Mouse (Mus musculus): ENCODE data around the gene Ptpa. TPM values are rescaled to one million over a fixed set of nuclear protein-coding genes. Genes with fewer than 3 reads are reported as not detected.
A peak's percentile ranks its signal among the peaks of the same experiment; 100 is the strongest.

Ptpa gene
- polyA plus RNA-seq, 1 experiment: 167 TPM

- Histone ChIP-seq H3K27ac (ENCODE audit: insufficient read depth, low read length) (peak overlapping the region; percentile 36; the same call in 1 of the 2 replicates), H3K4me1 (ENCODE audit: control insufficient read depth, insufficient read depth, low read length) (peaks cover 2% of the 10 kb centered on the region; the same call in 1 of the 2 replicates), H3K4me3 (ENCODE audit: insufficient read depth, low read length) (no peak overlapping the region)
- TF ChIP-seq POLR2A (IDR thresholded peaks at IDR 0.05; ENCODE audit: extremely low read depth, insufficient read depth, low read length) (no peak), CTCF (IDR thresholded peaks at IDR 0.05; ENCODE audit: extremely low read depth, insufficient read depth, low read length) (no peak)
Measured at GRCm38 (mm10) chr2:30384814-30385213, 31.0 kb upstream of the Ptpa start.

GRCm38 (mm10) chr2:30385591-30385990, 30.2 kb upstream of the Ptpa start:
- Histone ChIP-seq H3K4me3 (ENCODE audit: insufficient read depth, low read length) (no peak overlapping the region), H3K4me1 (ENCODE audit: control insufficient read depth, insufficient read depth, low read length) (peaks cover 2% of the 10 kb centered on the region; the same call in 1 of the 2 replicates), H3K27ac (ENCODE audit: insufficient read depth, low read length) (no peak overlapping the region)
- TF ChIP-seq POLR2A (IDR thresholded peaks at IDR 0.05; ENCODE audit: extremely low read depth, insufficient read depth, low read length) (no peak; the same call in 1 of the 2 replicates), CTCF (IDR thresholded peaks at IDR 0.05; ENCODE audit: extremely low read depth, insufficient read depth, low read length) (no peak)

DNA sequence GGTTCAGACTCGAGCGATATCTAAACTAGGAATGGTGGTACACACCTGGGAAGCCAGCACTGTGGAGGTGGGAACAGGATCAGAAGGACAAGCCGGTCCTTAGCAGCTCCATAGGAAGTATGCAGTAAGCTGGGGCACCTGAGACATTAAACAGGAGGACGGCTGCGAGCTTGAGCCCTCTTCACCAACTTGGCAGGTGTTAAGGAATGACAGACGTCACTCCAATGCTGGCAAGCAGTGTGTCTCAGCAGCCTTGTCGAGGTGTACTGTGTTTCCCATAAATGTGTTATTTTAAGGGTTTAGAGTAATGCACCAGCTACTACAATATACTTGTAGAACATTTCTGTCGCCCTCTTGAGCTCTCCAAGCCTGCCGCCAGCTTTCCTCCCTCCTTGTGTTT, 28.9 kb upstream of the Ptpa start:
- TF ChIP-seq CTCF (IDR thresholded peaks at IDR 0.05; ENCODE audit: extremely low read depth, insufficient read depth, low read length) (no peak), POLR2A (IDR thresholded peaks at IDR 0.05; ENCODE audit: extremely low read depth, insufficient read depth, low read length) (peak; percentile 7; the same call in 1 of the 2 replicates)
- Histone ChIP-seq H3K27ac (ENCODE audit: insufficient read depth, low read length) (no peak overlapping the region), H3K4me1 (ENCODE audit: control insufficient read depth, insufficient read depth, low read length) (no peaks in the 10 kb centered on the region), H3K4me3 (ENCODE audit: insufficient read depth, low read length) (no peak overlapping the region)

GRCm38 (mm10) chr2:30389000-30389399, 26.8 kb upstream of the Ptpa start:
- H3K4me1 ChIP-seq (ENCODE audit: control insufficient read depth, insufficient read depth, low read length): no peaks in the 10 kb centered on the region
- H3K4me3 ChIP-seq (ENCODE audit: insufficient read depth, low read length): no peak overlapping the region
- no peak overlapping the region for H3K27ac ChIP-seq (ENCODE audit: insufficient read depth, low read length)
- no peak for TF ChIP-seq POLR2A (IDR thresholded peaks at IDR 0.05; ENCODE audit: extremely low read depth, insufficient read depth, low read length)
- TF ChIP-seq CTCF (IDR thresholded peaks at IDR 0.05; ENCODE audit: extremely low read depth, insufficient read depth, low read length): no peak

GRCm38 (mm10) chr2:30392114-30392576, 23.7 kb upstream of the Ptpa start, which contains the start of gene Dolpp1:
Gene Dolpp1 (plus strand): TSS chr2:30392254.
- TF ChIP-seq CTCF (IDR thresholded peaks at IDR 0.05; ENCODE audit: extremely low read depth, insufficient read depth, low read length) (no peak), POLR2A (IDR thresholded peaks at IDR 0.05; ENCODE audit: extremely low read depth, insufficient read depth, low read length) (peak; percentile 84)
- H3K4me3 ChIP-seq (ENCODE audit: insufficient read depth, low read length): peak within 1 kb of the TSS; percentile 77
- peak within 1 kb of the TSS; percentile 72 for H3K27ac ChIP-seq (ENCODE audit: insufficient read depth, low read length)
- H3K4me1 ChIP-seq (ENCODE audit: control insufficient read depth, insufficient read depth, low read length): no peaks in the 10 kb centered on the region

- Histone ChIP-seq H3K4me1 (ENCODE audit: control insufficient read depth, insufficient read depth, low read length) (no peaks in the 10 kb centered on the region), H3K4me3 (ENCODE audit: insufficient read depth, low read length) (peak overlapping the region; percentile 77), H3K27ac (ENCODE audit: insufficient read depth, low read length) (peak overlapping the region; percentile 72)
- TF ChIP-seq CTCF (IDR thresholded peaks at IDR 0.05; ENCODE audit: extremely low read depth, insufficient read depth, low read length) (no peak), POLR2A (IDR thresholded peaks at IDR 0.05; ENCODE audit: extremely low read depth, insufficient read depth, low read length) (peak; percentile 20)
Measured at GRCm38 (mm10) chr2:30392577-30393369, 23.1 kb upstream of the Ptpa start.

DNA sequence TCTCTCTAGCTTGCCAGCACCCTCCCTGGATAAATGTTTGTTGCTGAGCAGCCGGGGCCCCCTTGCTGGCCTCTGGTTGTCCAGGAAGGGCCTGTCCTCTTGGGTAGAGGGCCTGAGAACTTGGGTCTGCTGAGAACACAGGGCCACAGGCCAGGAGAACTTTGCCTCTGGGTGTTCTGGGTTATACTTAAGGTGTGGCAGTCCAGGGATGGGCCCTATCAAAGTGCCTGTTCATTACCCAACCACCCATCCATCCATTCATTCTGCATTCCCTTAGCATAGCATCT, 22.5 kb upstream of the Ptpa start:
- H3K27ac ChIP-seq (ENCODE audit: insufficient read depth, low read length): no peak overlapping the region
- H3K4me1 ChIP-seq (ENCODE audit: control insufficient read depth, insufficient read depth, low read length): no peaks in the 10 kb centered on the region
- peak overlapping the region; percentile 77 for H3K4me3 ChIP-seq (ENCODE audit: insufficient read depth, low read length)
- TF ChIP-seq CTCF (IDR thresholded peaks at IDR 0.05; ENCODE audit: extremely low read depth, insufficient read depth, low read length) (no peak), POLR2A (IDR thresholded peaks at IDR 0.05; ENCODE audit: extremely low read depth, insufficient read depth, low read length) (no peak)

DNA sequence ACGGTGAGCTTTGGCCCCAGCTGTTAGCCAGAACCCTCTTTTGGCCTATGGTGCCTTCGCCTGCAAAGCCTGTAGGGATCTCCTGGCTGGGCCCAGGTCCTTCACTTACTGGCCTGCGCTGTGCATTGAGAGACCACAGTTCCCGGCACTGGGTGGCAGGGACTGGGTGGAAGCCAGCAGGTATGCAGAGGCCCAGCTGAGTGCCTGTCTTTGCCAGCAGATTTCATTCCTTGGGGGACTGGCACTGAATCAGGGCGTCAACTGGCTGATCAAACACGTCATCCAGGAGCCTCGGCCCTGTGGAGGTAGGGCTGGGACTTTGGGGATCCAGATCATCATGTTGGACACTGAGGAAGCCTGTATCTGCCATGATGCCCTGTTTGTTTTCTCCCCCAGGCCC, 20.1 kb upstream of the Ptpa start:
- Histone ChIP-seq H3K4me3 (ENCODE audit: insufficient read depth, low read length) (no peak overlapping the region), H3K4me1 (ENCODE audit: control insufficient read depth, insufficient read depth, low read length) (no peaks in the 10 kb centered on the region), H3K27ac (ENCODE audit: insufficient read depth, low read length) (no peak overlapping the region)
- TF ChIP-seq CTCF (IDR thresholded peaks at IDR 0.05; ENCODE audit: extremely low read depth, insufficient read depth, low read length) (no peak), POLR2A (IDR thresholded peaks at IDR 0.05; ENCODE audit: extremely low read depth, insufficient read depth, low read length) (no peak)

DNA sequence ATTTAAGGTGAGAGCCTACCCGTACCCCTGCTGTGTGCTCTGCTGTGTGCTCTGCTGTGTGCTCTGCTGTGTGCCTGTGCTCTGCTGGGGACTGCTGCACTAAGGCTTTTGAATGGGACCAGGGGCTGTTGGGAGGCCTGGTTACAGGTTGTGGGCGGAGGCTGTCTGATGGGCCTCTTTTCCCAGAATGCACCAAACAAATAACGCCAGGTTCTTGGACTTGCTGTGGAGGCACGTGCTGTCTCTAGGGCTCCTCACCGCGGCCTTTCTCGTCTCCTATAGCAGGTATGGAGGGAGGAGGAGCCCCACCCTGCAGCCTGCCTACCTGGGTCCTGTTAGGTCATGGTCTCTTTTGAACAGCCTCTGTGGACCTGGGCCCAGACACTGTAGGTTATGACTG, 19.6 kb upstream of the Ptpa start:
- H3K4me3 ChIP-seq (ENCODE audit: insufficient read depth, low read length): no peak overlapping the region
- TF ChIP-seq CTCF (IDR thresholded peaks at IDR 0.05; ENCODE audit: extremely low read depth, insufficient read depth, low read length): no peak
- no peaks in the 10 kb centered on the region for H3K4me1 ChIP-seq (ENCODE audit: control insufficient read depth, insufficient read depth, low read length)
- H3K27ac ChIP-seq (ENCODE audit: insufficient read depth, low read length): no peak overlapping the region

DNA sequence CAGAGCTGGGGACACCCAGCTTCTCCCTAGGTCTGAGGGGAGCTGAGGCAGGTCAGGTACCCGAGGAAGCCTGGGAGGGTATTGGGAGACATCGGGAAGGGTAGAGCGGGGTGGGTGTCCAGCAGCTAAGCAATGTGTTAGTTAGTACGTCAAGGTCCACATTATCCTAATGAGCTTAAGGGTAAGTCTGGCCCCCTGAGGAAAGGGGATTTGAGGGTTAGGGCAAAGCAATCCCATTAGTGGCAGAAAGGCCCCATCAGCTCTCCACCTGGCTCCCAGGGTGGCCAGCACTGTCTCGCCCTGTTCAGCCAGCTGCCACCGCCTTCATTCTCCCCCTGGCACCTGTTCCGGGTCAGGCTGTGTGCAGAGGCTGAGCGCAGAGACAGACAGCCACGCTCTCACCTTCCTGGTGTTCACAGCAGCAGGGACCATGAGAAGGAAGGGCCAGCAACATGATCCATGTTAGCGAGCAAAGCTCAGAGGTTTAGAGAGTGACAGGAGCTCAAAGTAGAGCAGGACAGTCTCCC, 17.8 kb upstream of the Ptpa start:
- H3K27ac ChIP-seq (ENCODE audit: insufficient read depth, low read length): no peak overlapping the region
- H3K4me3 ChIP-seq (ENCODE audit: insufficient read depth, low read length): no peak overlapping the region
- TF ChIP-seq POLR2A (IDR thresholded peaks at IDR 0.05; ENCODE audit: extremely low read depth, insufficient read depth, low read length) (no peak), CTCF (IDR thresholded peaks at IDR 0.05; ENCODE audit: extremely low read depth, insufficient read depth, low read length) (no peak)
- H3K4me1 ChIP-seq (ENCODE audit: control insufficient read depth, insufficient read depth, low read length): no peaks in the 10 kb centered on the region
